Mouse (Mus musculus) CH12.LX (cell line): ENCODE measurements around the gene Slc1a7. TPM values are rescaled to one million over a fixed set of nuclear protein-coding genes. Genes with fewer than 3 reads are reported as not detected.

Experiments
- DNase-seq: peaks from one replicate; pipeline ENCODE4 v3.0.0-alpha.2; 2013; ENCODE audit errors: extremely low read depth
- H3K27ac ChIP-seq: 2 replicates; pipeline ENCODE4 v1.5.1; 2012; ENCODE audit warnings: low read depth, mild to moderate bottlenecking, control low read depth, moderate library complexity; ENCODE audit not compliant: insufficient read depth
- H3K27me3 ChIP-seq: replicated peaks from 2 replicates; pipeline ENCODE3; 2012; ENCODE audit warnings: inconsistent platforms
- H3K36me3 ChIP-seq, 2 experiments: replicated peaks in 1 of 2; 2 replicates each; pipeline versions ENCODE3 to v1.6.1; 2012; ENCODE audit warnings: inconsistent platforms in 1 of 2, low read length in 1 of 2, mild to moderate bottlenecking in 1 of 2, mixed read lengths in 1 of 2, moderate library complexity in 1 of 2; ENCODE audit not compliant: control insufficient read depth in 1 of 2, insufficient read depth in 1 of 2
- H3K4me1 ChIP-seq, 2 experiments: 2 replicates each; pipeline ENCODE4 v1.6.1; 2012; ENCODE audit warnings: inconsistent platforms in 1 of 2, moderate library complexity in 1 of 2; ENCODE audit not compliant: insufficient read depth in 2 of 2, control insufficient read depth in 1 of 2
- H3K4me2 ChIP-seq: 2 replicates; pipeline ENCODE4 v1.6.1; 2012; ENCODE audit warnings: low read depth, mild to moderate bottlenecking, control low read depth; ENCODE audit not compliant: poor library complexity, insufficient read depth, severe bottlenecking
- H3K4me3 ChIP-seq, 3 experiments: fragments of 150-350 bp in 1 of 3; sonication (generic) in 1 of 3; replicated peaks in 1 of 3; 2 replicates each; pipeline versions ENCODE3 to v1.5.1; 2011 to 2012; ENCODE audit warnings: low read depth in 2 of 3, low read length in 2 of 3, mild to moderate bottlenecking in 2 of 3, moderate library complexity in 2 of 3, control low read depth in 1 of 3, improper control_type of control experiment in 1 of 3, inconsistent platforms in 1 of 3, mixed read lengths in 1 of 3; ENCODE audit not compliant: poor library complexity in 1 of 3
- H3K79me2 ChIP-seq: replicated peaks from 2 replicates; pipeline ENCODE4 v1.6.1; 2012; ENCODE audit warnings: mild to moderate bottlenecking, moderate library complexity; ENCODE audit not compliant: control insufficient read depth, poor library complexity, insufficient read depth, severe bottlenecking; ENCODE audit errors: extremely low read depth
- H3K9ac ChIP-seq: 2 replicates; pipeline ENCODE4 v1.6.1; 2012; ENCODE audit warnings: low read depth, mild to moderate bottlenecking, control low read depth, moderate library complexity; ENCODE audit not compliant: insufficient read depth
- H3K9me3 ChIP-seq: replicated peaks from 2 replicates; pipeline ENCODE3; 2012; ENCODE audit warnings: low read length, inconsistent platforms, mixed read lengths
- BHLHE40 ChIP-seq: IDR thresholded peaks from 2 replicates; pipeline ENCODE4 v1.6.1; 2011; ENCODE audit warnings: mild to moderate bottlenecking, low read depth, low read length, improper control_type of control experiment
- CHD1 ChIP-seq: IDR thresholded peaks from 2 replicates; pipeline ENCODE4 v1.6.1; 2012; ENCODE audit warnings: low read depth, low read length, improper control_type of control experiment, inconsistent platforms
- CHD2 ChIP-seq: IDR thresholded peaks from 2 replicates; pipeline ENCODE4 v1.6.1; 2011; ENCODE audit warnings: low read length, improper control_type of control experiment
- CTCF ChIP-seq, 2 experiments: IDR thresholded peaks in 1 of 2; conservative IDR thresholded peaks in 1 of 2; 2 replicates each; pipeline ENCODE4 v1.5.1; 2011 to 2012; ENCODE audit warnings: low read depth in 2 of 2, low read length in 2 of 2, improper control_type of control experiment in 1 of 2, inconsistent platforms in 1 of 2, mild to moderate bottlenecking in 1 of 2, moderate library complexity in 1 of 2
- EP300 ChIP-seq: IDR thresholded peaks from 2 replicates; pipeline ENCODE4 v1.6.1; 2011; ENCODE audit warnings: low read length, improper control_type of control experiment
- ETS1 ChIP-seq: conservative IDR thresholded peaks from 2 replicates; pipeline ENCODE4 v1.6.1; 2012; ENCODE audit warnings: low read depth, mild to moderate bottlenecking, inconsistent platforms, low read length, improper control_type of control experiment, moderate library complexity
- GABPA ChIP-seq: IDR thresholded peaks from 2 replicates; pipeline ENCODE4 v1.6.1; 2012; ENCODE audit warnings: low read depth, low read length, improper control_type of control experiment, inconsistent platforms; ENCODE audit not compliant: insufficient replicate concordance
- HCFC1 ChIP-seq: IDR thresholded peaks from 2 replicates; pipeline ENCODE4 v1.6.1; 2012; ENCODE audit warnings: low read depth, mild to moderate bottlenecking, inconsistent platforms, low read length, improper control_type of control experiment
- IRF4 ChIP-seq: IDR thresholded peaks from 2 replicates; pipeline ENCODE4 v1.6.1; 2014; ENCODE audit warnings: low read depth, mild to moderate bottlenecking, inconsistent platforms, low read length, improper control_type of control experiment
- JUND ChIP-seq: conservative IDR thresholded peaks from 2 replicates; pipeline ENCODE4 v1.6.1; 2011; ENCODE audit warnings: low read depth, low read length, improper control_type of control experiment
- KAT2A ChIP-seq: IDR thresholded peaks from 2 replicates; pipeline ENCODE4 v1.6.1; 2012; ENCODE audit warnings: low read length, improper control_type of control experiment, inconsistent platforms; ENCODE audit not compliant: insufficient replicate concordance
- MAFK ChIP-seq: IDR thresholded peaks from 2 replicates; pipeline ENCODE4 v1.6.1; 2011; ENCODE audit warnings: low read length, improper control_type of control experiment; ENCODE audit not compliant: insufficient replicate concordance
- MAX ChIP-seq: IDR thresholded peaks from 2 replicates; pipeline ENCODE4 v1.6.1; 2011; ENCODE audit warnings: low read length, improper control_type of control experiment
- MEF2A ChIP-seq: IDR thresholded peaks from 2 replicates; pipeline ENCODE4 v1.6.1; 2014; ENCODE audit warnings: low read depth, mild to moderate bottlenecking, inconsistent platforms, low read length, improper control_type of control experiment, borderline replicate concordance
- MXI1 ChIP-seq: IDR thresholded peaks from 2 replicates; pipeline ENCODE4 v1.6.1; 2011; ENCODE audit warnings: mild to moderate bottlenecking, low read depth, low read length, improper control_type of control experiment
- MYC ChIP-seq: IDR thresholded peaks from 2 replicates; pipeline ENCODE4 v1.6.1; 2011; ENCODE audit warnings: low read depth, mild to moderate bottlenecking, improper control_type of control experiment, low read length
- NELFE ChIP-seq: IDR thresholded peaks from 2 replicates; pipeline ENCODE4 v1.6.1; 2011; ENCODE audit warnings: low read depth, low read length, improper control_type of control experiment
- POLR2AphosphoS2 ChIP-seq: IDR thresholded peaks from 2 replicates; pipeline ENCODE4 v1.6.1; 2011; ENCODE audit warnings: low read depth, low read length, improper control_type of control experiment
- RCOR1 ChIP-seq: conservative IDR thresholded peaks from 2 replicates; pipeline ENCODE4 v1.6.1; 2012; ENCODE audit warnings: low read depth, mild to moderate bottlenecking, inconsistent platforms, low read length, improper control_type of control experiment
- SMC3 ChIP-seq: IDR thresholded peaks from 2 replicates; pipeline ENCODE4 v1.6.1; 2011; ENCODE audit warnings: low read depth, low read length, improper control_type of control experiment
- TCF12 ChIP-seq: IDR thresholded peaks from 2 replicates; pipeline ENCODE4 v1.6.1; 2014; ENCODE audit warnings: low read depth, mild to moderate bottlenecking, inconsistent platforms, low read length, improper control_type of control experiment
- UBTF ChIP-seq: IDR thresholded peaks from 2 replicates; pipeline ENCODE4 v1.6.1; 2012; ENCODE audit warnings: low read depth, mild to moderate bottlenecking, inconsistent platforms, low read length, improper control_type of control experiment, moderate library complexity
- USF2 ChIP-seq: conservative IDR thresholded peaks from 2 replicates; pipeline ENCODE4 v1.6.1; 2011; ENCODE audit warnings: low read depth, low read length, improper control_type of control experiment
- ZC3H11A ChIP-seq: IDR thresholded peaks from 2 replicates; pipeline ENCODE4 v1.6.1; 2012; ENCODE audit warnings: low read depth, mild to moderate bottlenecking, inconsistent platforms, low read length, improper control_type of control experiment
- ZKSCAN1 ChIP-seq: IDR thresholded peaks from 2 replicates; pipeline ENCODE4 v1.6.1; 2012; ENCODE audit warnings: low read depth, inconsistent platforms, low read length, improper control_type of control experiment, borderline replicate concordance
- ZMIZ1 ChIP-seq: IDR thresholded peaks from 2 replicates; pipeline ENCODE4 v1.6.1; 2012; ENCODE audit warnings: low read depth, mild to moderate bottlenecking, inconsistent platforms, low read length, improper control_type of control experiment
- dilution Hi-C: fragments of 300-500 bp; cut with MboI; formaldehyde crosslinking; loops from 2 replicates; pipeline ENCODE4 v1.14.3; 2020; ENCODE audit warnings: low sequenced_read_pairs; ENCODE audit not compliant: extremely low pct_unique_long_range_greater_than_20kb, extremely low pct_ligation_motif_present
- in situ Hi-C: fragments of 300-500 bp; cut with MboI; formaldehyde crosslinking; loops from 3 replicates; pipeline ENCODE4 v1.14.3; 2019; ENCODE audit warnings: low sequenced_read_pairs, low pct_ligation_motif_present, low pct_unique_long_range_greater_than_20kb, mixed read lengths
- polyA plus RNA-seq: library from polyadenylated mRNA; unstranded; fragments of >175 nt; gene quantifications from 2 replicates; pipeline ENCODE4 v1.2.1, GENCODE M21; 2012; ENCODE audit warnings: low read depth; ENCODE audit not compliant: insufficient read length
- total RNA-seq, 2 experiments: library from RNA; depleted of rRNA; stranded (reverse); fragments of 300-350 nt in 1 of 2; fragments of >200 nt in 1 of 2; gene quantifications; 2 replicates each; pipeline ENCODE4 v1.2.3; 2012 to 2014

The Slc1a7 gene
- total and polyA plus RNA-seq, 3 experiments: not detected

GRCm38 (mm10) chr4:108051687-108052274, 83.6 kb downstream of the Slc1a7 start:
- H3K27ac ChIP-seq: no peak overlapping the region
- in situ Hi-C loops (no loop called here), dilution Hi-C loops (no loop called here)

GRCm38 (mm10) chr4:108052673-108053072, 84.5 kb downstream of the Slc1a7 start:
- H3K9me3 ChIP-seq: no peaks in the 10 kb centered on the region
- H3K4me2 ChIP-seq: no peak overlapping the region
- no peak for DNase-seq
- H3K9ac ChIP-seq: no peak overlapping the region
- H3K4me1 ChIP-seq: peaks cover 0 to 6% of the 10 kb centered on the region in 2 experiments; a peak in 1 of 4 replicates
- dilution Hi-C loops: no loop called here
- H3K79me2 ChIP-seq: no peaks in the 10 kb centered on the region
- H3K36me3 ChIP-seq: peaks cover 44 to 86% of the 10 kb centered on the region in 2 experiments
- H3K4me3 ChIP-seq: no peak overlapping the region
- no peaks in the 10 kb centered on the region for H3K27me3 ChIP-seq
- H3K27ac ChIP-seq: no peak overlapping the region
- in situ Hi-C loops: no loop called here
- TF ChIP-seq MXI1 (no peak), NELFE (no peak), ZKSCAN1 (no peak), MYC (no peak), CHD2 (no peak), POLR2AphosphoS2 (no peak), CTCF (conservative IDR thresholded peaks at IDR 0.05 in 1 of 2, IDR thresholded peaks at IDR 0.05 in 1 of 2; ENCODE audit: low read depth in 2 of 2, low read length in 2 of 2) (no peak), ZC3H11A (no peak), ETS1 (no peak), GABPA (no peak), UBTF (no peak), IRF4 (no peak), SMC3 (no peak), ZMIZ1 (no peak), MEF2A (no peak), MAX (no peak), USF2 (no peak), HCFC1 (no peak), EP300 (no peak), RCOR1 (no peak)

More at GRCm38 (mm10) chr4:108051687-108052274, 83.6 kb downstream of the Slc1a7 start:
- no peaks in the 10 kb centered on the region for H3K27me3 ChIP-seq
- peaks cover 49 to 88% of the 10 kb centered on the region in 2 experiments for H3K36me3 ChIP-seq
- H3K4me2 ChIP-seq: no peak overlapping the region
- no peak overlapping the region for H3K4me3 ChIP-seq
- H3K9ac ChIP-seq: no peak overlapping the region
- peaks cover 0 to 6% of the 10 kb centered on the region in 2 experiments; a peak in 1 of 4 replicates for H3K4me1 ChIP-seq
- H3K79me2 ChIP-seq: no peaks in the 10 kb centered on the region
- no peak for DNase-seq
- no peak for TF ChIP-seq IRF4
- no peak for TF ChIP-seq TCF12
- no peak for TF ChIP-seq JUND
- TF ChIP-seq MAFK: no peak
- TF ChIP-seq KAT2A: no peak
- no peak for TF ChIP-seq BHLHE40
- TF ChIP-seq USF2: no peak
- no peak for TF ChIP-seq CHD1
- TF ChIP-seq CHD2: no peak
- TF ChIP-seq, all 38 proteins: peak for 0
- no peaks in the 10 kb centered on the region for H3K9me3 ChIP-seq
